Comparison of ENCODE assay signal across 8 mouse cellular contexts in genomic region chr2:73046576-73046975, GRCm38 (mm10).
DNase-seq lines count a peak whose midpoint lies in the region; ATAC-seq lines count a peak whose summit lies in the region.

No protein-coding gene starts in this region.

- ATAC-seq in hindbrain, embryonic 15.5 days (ENCODE audit: low FRiP score, low read depth): no peak
- no peak for ATAC-seq in hindbrain, embryonic 13.5 days (ENCODE audit: low FRiP score)
- no peak for ATAC-seq in embryonic facial prominence, embryonic 15.5 days (ENCODE audit: insufficient number of reproducible peaks, low FRiP score, low TSS enrichment, low read depth)
- ATAC-seq in kidney, embryonic 14.5 days (ENCODE audit: low FRiP score, low TSS enrichment): no peak

- H3K27ac ChIP-seq in hindbrain, embryonic 15.5 days (replicated peaks): 0 out of 2 replicates have a peak overlapping the region, but pooled peaks have one; percentile 0
- no peak overlapping the region for H3K27ac ChIP-seq in hindbrain, embryonic 13.5 days
- peak overlapping the region; percentile 95 for H3K27ac ChIP-seq in embryonic facial prominence, embryonic 15.5 days (replicated peaks)
- H3K27ac ChIP-seq in kidney, embryonic 14.5 days (ENCODE audit: low read depth, low read length): peak overlapping the region; percentile 65

- DNase-seq in ovary, postnatal 14 days (ENCODE audit: low spot score): peak; percentile 64
- DNase-seq in thymus, postnatal 10 days (ENCODE audit: low spot score in 2 of 2): no peak
- DNase-seq in layer of hippocampus, adult 9-10 months (ENCODE audit: low spot score): no peak
- DNase-seq in right cerebral cortex, adult 2 months (ENCODE audit: low spot score in 2 of 2): no peak

- WGBS in hindbrain, embryonic 15.5 days: 49% methylated on average over 10 of the region's 10 CpGs
- 58% methylated on average over 10 of the region's 10 CpGs for WGBS in hindbrain, embryonic 13.5 days
- WGBS in embryonic facial prominence, embryonic 15.5 days: 31% methylated on average over 10 of the region's 10 CpGs
- WGBS in kidney, embryonic 14.5 days: 74% methylated on average over 10 of the region's 10 CpGs

- no peaks in the 10 kb centered on the region for H3K36me3 ChIP-seq in hindbrain, embryonic 15.5 days
- H3K36me3 ChIP-seq in hindbrain, embryonic 13.5 days: no peaks in the 10 kb centered on the region
- H3K36me3 ChIP-seq in embryonic facial prominence, embryonic 15.5 days: no peaks in the 10 kb centered on the region
- H3K36me3 ChIP-seq in kidney, embryonic 14.5 days (ENCODE audit: control insufficient read depth, insufficient read depth, low read length): no peaks in the 10 kb centered on the region

- H3K4me1 ChIP-seq in hindbrain, embryonic 15.5 days (replicated peaks): no peaks in the 10 kb centered on the region
- H3K4me1 ChIP-seq in hindbrain, embryonic 13.5 days (replicated peaks): no peaks in the 10 kb centered on the region; the same call in 1 of the 2 replicates
- peaks cover 37% of the 10 kb centered on the region for H3K4me1 ChIP-seq in embryonic facial prominence, embryonic 15.5 days
- no peaks in the 10 kb centered on the region for H3K4me1 ChIP-seq in kidney, embryonic 14.5 days (ENCODE audit: control insufficient read depth, insufficient read depth, low read length)

- H3K9me3 ChIP-seq in hindbrain, embryonic 15.5 days: no peaks in the 10 kb centered on the region
- no peaks in the 10 kb centered on the region for H3K9me3 ChIP-seq in hindbrain, embryonic 13.5 days
- no peaks in the 10 kb centered on the region for H3K9me3 ChIP-seq in embryonic facial prominence, embryonic 15.5 days (replicated peaks)
- no peaks in the 10 kb centered on the region for H3K9me3 ChIP-seq in kidney, embryonic 14.5 days (ENCODE audit: control insufficient read depth, low read length)

- H3K9ac ChIP-seq in hindbrain, embryonic 15.5 days: no peak overlapping the region
- H3K9ac ChIP-seq in hindbrain, embryonic 13.5 days: no peak overlapping the region
- no peak overlapping the region for H3K9ac ChIP-seq in embryonic facial prominence, embryonic 15.5 days
- no peak overlapping the region for H3K9ac ChIP-seq in kidney, embryonic 14.5 days (ENCODE audit: low read depth, low read length)

- no peaks in the 10 kb centered on the region for H3K27me3 ChIP-seq in hindbrain, embryonic 15.5 days
- 0 out of 2 replicates have a peak, but pooled peaks cover 4% of the 10 kb centered on the region for H3K27me3 ChIP-seq in hindbrain, embryonic 13.5 days
- no peaks in the 10 kb centered on the region for H3K27me3 ChIP-seq in embryonic facial prominence, embryonic 15.5 days
- H3K27me3 ChIP-seq in kidney, embryonic 14.5 days (ENCODE audit: control insufficient read depth, insufficient read depth, low read length): no peaks in the 10 kb centered on the region

- no peak overlapping the region for H3K4me2 ChIP-seq in hindbrain, embryonic 15.5 days
- no peak overlapping the region for H3K4me2 ChIP-seq in hindbrain, embryonic 13.5 days
- H3K4me2 ChIP-seq in embryonic facial prominence, embryonic 15.5 days (replicated peaks): peak overlapping the region; percentile 42
- H3K4me2 ChIP-seq in kidney, embryonic 14.5 days (replicated peaks; ENCODE audit: low read depth, low read length): no peak overlapping the region

- H3K4me3 ChIP-seq in hindbrain, embryonic 15.5 days: no peak overlapping the region
- no peak overlapping the region for H3K4me3 ChIP-seq in hindbrain, embryonic 13.5 days
- H3K4me3 ChIP-seq in embryonic facial prominence, embryonic 15.5 days (replicated peaks): peak overlapping the region; percentile 16; the same call in 1 of the 2 replicates
- H3K4me3 ChIP-seq in kidney, embryonic 14.5 days (ENCODE audit: low read length): no peak overlapping the region
